Mouse (Mus musculus) midbrain, embryonic 12.5 days (tissue): ENCODE measurements around the gene Crym. TPM values are rescaled to one million over a fixed set of nuclear protein-coding genes. Genes with fewer than 3 reads are reported as not detected.

Source experiments
- ATAC-seq: fragments of 200-750 bp; cut with Nextera tagmentation; 2 replicates; pipeline ENCODE4 v1.8.0; 2017; ENCODE audit warnings: low read depth, moderate TSS enrichment, moderate library complexity; ENCODE audit not compliant: low FRiP score
- H3K27ac ChIP-seq: fragments of 300-500 bp; sonication (generic); replicated peaks from 2 replicates; pipeline ENCODE4 v1.5.1; 2016; ENCODE audit warnings: mild to moderate bottlenecking
- H3K27me3 ChIP-seq: fragments of 300-500 bp; sonication (generic); 2 replicates; pipeline ENCODE4 v1.6.1; 2016; ENCODE audit warnings: mild to moderate bottlenecking
- H3K36me3 ChIP-seq: fragments of 300-500 bp; sonication (generic); 2 replicates; pipeline ENCODE4 v1.6.1; 2016
- H3K4me1 ChIP-seq: fragments of 300-500 bp; sonication (generic); 2 replicates; pipeline ENCODE4 v1.6.1; 2016
- H3K4me2 ChIP-seq: fragments of 300-500 bp; sonication (generic); replicated peaks from 2 replicates; pipeline ENCODE4 v1.6.1; 2016; ENCODE audit warnings: mild to moderate bottlenecking, moderate library complexity
- H3K4me3 ChIP-seq: fragments of 300-500 bp; sonication (generic); 2 replicates; pipeline ENCODE4 v1.5.1; 2016; ENCODE audit warnings: mild to moderate bottlenecking
- H3K9ac ChIP-seq: fragments of 300-500 bp; sonication (generic); replicated peaks from 2 replicates; pipeline ENCODE4 v1.6.1; 2016; ENCODE audit warnings: mild to moderate bottlenecking, moderate library complexity
- H3K9me3 ChIP-seq: fragments of 300-500 bp; sonication (generic); 2 replicates; pipeline ENCODE4 v1.6.1; 2016; ENCODE audit warnings: mild to moderate bottlenecking
- WGBS: fragments of 180-500 bp; shearing (Covaris S2); methylation state at CpG from one replicate; pipeline ENCODE4 v1.1.7; 2016; 5-methylcytosine and 5-hydroxymethylcytosine counted together
- polyA plus RNA-seq: library from polyadenylated mRNA; unstranded; fragments of >200 nt; fragmentation: Nextera tagmentation; extraction: Ambion mirVana; gene quantifications from 2 replicates; pipeline ENCODE4 v1.2.1, GENCODE M21; 2016

Crym gene
- polyA plus RNA-seq, 1 experiment from 2014 or later = 37.0 TPM

GRCm38 (mm10) chr7:120156841-120157409 lies 45.0 kb downstream of the Crym start:
- Histone ChIP-seq H3K4me2 (no peak overlapping the region), H3K9ac (no peak overlapping the region), H3K36me3 (no peaks in the 10 kb centered on the region), H3K27ac (no peak overlapping the region), H3K4me1 (peaks cover 12% of the 10 kb centered on the region), H3K27me3 (peaks cover 31% of the 10 kb centered on the region), H3K4me3 (no peak overlapping the region), H3K9me3 (no peaks in the 10 kb centered on the region)
- 30% methylated on average over 2 of the region's 2 CpGs for WGBS
- ATAC-seq = peak; percentile 41; the same call in 1 of the 2 replicates

- Histone ChIP-seq H3K4me2 (no peak overlapping the region), H3K9ac (no peak overlapping the region), H3K9me3 (no peaks in the 10 kb centered on the region), H3K27me3 (peaks cover 14% of the 10 kb centered on the region), H3K4me1 (no peaks in the 10 kb centered on the region), H3K4me3 (no peak overlapping the region), H3K36me3 (no peaks in the 10 kb centered on the region), H3K27ac (no peak overlapping the region)
- ATAC-seq = no peak
- 87% methylated on average over 2 of the region's 2 CpGs for WGBS
Observed at GRCm38 (mm10) chr7:120150898-120151297, 51.0 kb downstream of the Crym start.

- peaks cover 11% of the 10 kb centered on the region for H3K27me3 ChIP-seq
Observed at GRCm38 (mm10) chr7:120150257-120150656, 51.7 kb downstream of the Crym start.

DNA sequence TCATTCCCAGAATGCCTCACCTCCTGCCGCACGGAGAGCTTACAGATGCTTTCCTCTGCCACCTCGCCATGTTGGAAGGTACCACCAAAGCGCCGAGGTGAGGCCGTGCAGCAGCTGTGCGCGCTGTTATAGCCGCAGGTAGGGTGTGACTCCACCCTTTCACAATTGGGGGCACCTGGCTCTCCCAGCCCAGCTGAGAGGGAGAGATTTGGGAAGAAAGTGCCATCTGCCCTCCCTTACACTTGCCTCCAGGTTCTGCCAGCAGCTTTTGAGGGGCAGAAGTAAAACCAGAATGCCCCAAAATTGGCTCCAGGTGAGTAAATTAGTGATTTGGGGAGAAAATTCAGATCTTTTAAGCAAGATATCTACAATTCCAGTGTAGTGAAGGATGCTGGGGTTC lies 56.7 kb downstream of the Crym start, which contains the start of gene Zp2:
TSS of gene Zp2 (minus strand) at position 101 of the 400 bp plus-strand sequence.
- no peak within 1 kb of the TSS for H3K9ac ChIP-seq
- no peaks in the 10 kb centered on the region for H3K36me3 ChIP-seq
- H3K4me3 ChIP-seq = no peak within 1 kb of the TSS
- no peak for ATAC-seq
- no peaks in the 10 kb centered on the region for H3K9me3 ChIP-seq
- no peaks in the 10 kb centered on the region for H3K27me3 ChIP-seq
- no peak within 1 kb of the TSS for H3K4me2 ChIP-seq
- H3K4me1 ChIP-seq = no peaks in the 10 kb centered on the region
- H3K27ac ChIP-seq = no peak within 1 kb of the TSS
- 83% methylated on average over 9 of the region's 9 CpGs for WGBS

More at GRCm38 (mm10) chr7:120150257-120150656, 51.7 kb downstream of the Crym start:
- no peaks in the 10 kb centered on the region for H3K4me1 ChIP-seq
- no peak overlapping the region for H3K27ac ChIP-seq
- no peak overlapping the region for H3K9ac ChIP-seq
- no peak overlapping the region for H3K4me3 ChIP-seq
- H3K36me3 ChIP-seq = no peaks in the 10 kb centered on the region
- H3K9me3 ChIP-seq = no peaks in the 10 kb centered on the region
- 27% methylated on average over 3 of the region's 3 CpGs for WGBS
- no peak for ATAC-seq
- no peak overlapping the region for H3K4me2 ChIP-seq

GRCm38 (mm10) chr7:120142743-120143142 lies 59.2 kb downstream of the Crym start:
- WGBS = 74% methylated on average over 1 of the region's 1 CpGs
- no peaks in the 10 kb centered on the region for H3K4me1 ChIP-seq
- no peak overlapping the region for H3K4me3 ChIP-seq
- H3K9me3 ChIP-seq = no peaks in the 10 kb centered on the region
- no peaks in the 10 kb centered on the region for H3K36me3 ChIP-seq
- H3K9ac ChIP-seq = no peak overlapping the region
- H3K27me3 ChIP-seq = no peaks in the 10 kb centered on the region
- no peak overlapping the region for H3K4me2 ChIP-seq
- ATAC-seq = no peak
- no peak overlapping the region for H3K27ac ChIP-seq

Other genes with a start within 250 kb of the Crym start
- gene Dnah3, start 106.8 kb downstream of the Crym start, polyA plus RNA-seq = 0.08 TPM in 1 of 2 replicates, not detected in the other
- 19.3 and 25.4 TPM in 2 replicates for gene Tmem159, start 99.8 kb downstream of the Crym start, polyA plus RNA-seq
- not detected in 2 replicates for gene Zp2, start 56.8 kb downstream of the Crym start, polyA plus RNA-seq
- not detected in 2 replicates for gene Anks4b, start 28.3 kb downstream of the Crym start, polyA plus RNA-seq
- not detected in 2 replicates for gene Abca14, start 1.9 kb upstream of the Crym start, polyA plus RNA-seq
- gene Abca15, start 126.6 kb upstream of the Crym start, polyA plus RNA-seq = not detected in 2 replicates
- not detected in 2 replicates for gene Abca16, start 207.5 kb upstream of the Crym start, polyA plus RNA-seq